Mouse (Mus musculus): ENCODE measurements around the gene Ezr. TPM values are rescaled to one million over a fixed set of nuclear protein-coding genes. Genes with fewer than 3 reads are reported as not detected.

Ezr gene
- polyA plus RNA-seq, 1 experiment, result 10.2 TPM

- no peaks in the 10 kb centered on the region for H3K9me3 ChIP-seq (ENCODE audit: control insufficient read depth, low read length)
- no peak for TF ChIP-seq TAL1 (IDR thresholded peaks at IDR 0.05; ENCODE audit: low read length)
- no peak for TF ChIP-seq GATA1 (IDR thresholded peaks at IDR 0.05; ENCODE audit: low read length)
- no peak overlapping the region for H3K4me3 ChIP-seq (replicated peaks)
- peaks cover 2% of the 10 kb centered on the region; the same call in 1 of the 2 replicates for H3K4me1 ChIP-seq (ENCODE audit: control insufficient read depth)
- H3K36me3 ChIP-seq (ENCODE audit: control insufficient read depth), result peaks cover 100% of the 10 kb centered on the region
- H3K27me3 ChIP-seq (ENCODE audit: control insufficient read depth), result no peaks in the 10 kb centered on the region
Observed at GRCm38 (mm10) chr17:6743039-6743575, 39.5 kb downstream of the Ezr start.

- no peaks in the 10 kb centered on the region for H3K9me3 ChIP-seq (ENCODE audit: control insufficient read depth, low read length)
- TF ChIP-seq TAL1 (IDR thresholded peaks at IDR 0.05; ENCODE audit: low read length), result no peak
- no peak for TF ChIP-seq GATA1 (IDR thresholded peaks at IDR 0.05; ENCODE audit: low read length)
- no peak overlapping the region for H3K4me3 ChIP-seq (replicated peaks)
- H3K36me3 ChIP-seq (ENCODE audit: control insufficient read depth), result peaks cover 100% of the 10 kb centered on the region
- no peaks in the 10 kb centered on the region for H3K27me3 ChIP-seq (ENCODE audit: control insufficient read depth)
- H3K4me1 ChIP-seq (ENCODE audit: control insufficient read depth), result peaks cover 2% of the 10 kb centered on the region; the same call in 1 of the 2 replicates
Observed at GRCm38 (mm10) chr17:6742083-6743038, 40.2 kb downstream of the Ezr start.

- no peaks in the 10 kb centered on the region for H3K27me3 ChIP-seq (ENCODE audit: control insufficient read depth)
- H3K9me3 ChIP-seq (ENCODE audit: control insufficient read depth, low read length), result no peaks in the 10 kb centered on the region
- H3K4me3 ChIP-seq (replicated peaks), result no peak overlapping the region
- peaks cover 90% of the 10 kb centered on the region for H3K36me3 ChIP-seq (ENCODE audit: control insufficient read depth)
- H3K4me1 ChIP-seq (ENCODE audit: control insufficient read depth), result peaks cover 2% of the 10 kb centered on the region; the same call in 1 of the 2 replicates
- TF ChIP-seq GATA1 (IDR thresholded peaks at IDR 0.05; ENCODE audit: low read length) (no peak), TAL1 (IDR thresholded peaks at IDR 0.05; ENCODE audit: low read length) (no peak)
Observed at GRCm38 (mm10) chr17:6741271-6741670, 41.3 kb downstream of the Ezr start.

- TF ChIP-seq GATA1 (IDR thresholded peaks at IDR 0.05; ENCODE audit: low read length), result no peak
- TF ChIP-seq TAL1 (IDR thresholded peaks at IDR 0.05; ENCODE audit: low read length), result no peak
- Histone ChIP-seq H3K4me3 (replicated peaks) (no peak overlapping the region), H3K36me3 (ENCODE audit: control insufficient read depth) (peaks cover 82% of the 10 kb centered on the region), H3K27me3 (ENCODE audit: control insufficient read depth) (no peaks in the 10 kb centered on the region), H3K4me1 (ENCODE audit: control insufficient read depth) (peaks cover 2% of the 10 kb centered on the region; the same call in 1 of the 2 replicates), H3K9me3 (ENCODE audit: control insufficient read depth, low read length) (no peaks in the 10 kb centered on the region)
Observed at GRCm38 (mm10) chr17:6740331-6741170, 42.0 kb downstream of the Ezr start.

GRCm38 (mm10) chr17:6739756-6740155, 42.8 kb downstream of the Ezr start:
- no peaks in the 10 kb centered on the region for H3K27me3 ChIP-seq (ENCODE audit: control insufficient read depth)
- peaks cover 74% of the 10 kb centered on the region for H3K36me3 ChIP-seq (ENCODE audit: control insufficient read depth)
- H3K4me1 ChIP-seq (ENCODE audit: control insufficient read depth), result peaks cover 2% of the 10 kb centered on the region; the same call in 1 of the 2 replicates
- H3K9me3 ChIP-seq (ENCODE audit: control insufficient read depth, low read length), result no peaks in the 10 kb centered on the region
- no peak overlapping the region for H3K4me3 ChIP-seq (replicated peaks)
- TF ChIP-seq TAL1 (IDR thresholded peaks at IDR 0.05; ENCODE audit: low read length), result no peak
- no peak for TF ChIP-seq GATA1 (IDR thresholded peaks at IDR 0.05; ENCODE audit: low read length)

GRCm38 (mm10) chr17:6739266-6739665, 43.3 kb downstream of the Ezr start:
- H3K4me3 ChIP-seq (replicated peaks), result no peak overlapping the region
- no peak for TF ChIP-seq TAL1 (IDR thresholded peaks at IDR 0.05; ENCODE audit: low read length)
- TF ChIP-seq GATA1 (IDR thresholded peaks at IDR 0.05; ENCODE audit: low read length), result no peak
- no peaks in the 10 kb centered on the region for H3K9me3 ChIP-seq (ENCODE audit: control insufficient read depth, low read length)
- peaks cover 2% of the 10 kb centered on the region; the same call in 1 of the 2 replicates for H3K4me1 ChIP-seq (ENCODE audit: control insufficient read depth)
- H3K36me3 ChIP-seq (ENCODE audit: control insufficient read depth), result peaks cover 70% of the 10 kb centered on the region
- no peaks in the 10 kb centered on the region for H3K27me3 ChIP-seq (ENCODE audit: control insufficient read depth)

- Histone ChIP-seq H3K4me1 (ENCODE audit: control insufficient read depth) (peaks cover 2% of the 10 kb centered on the region; the same call in 1 of the 2 replicates), H3K9me3 (ENCODE audit: control insufficient read depth, low read length) (no peaks in the 10 kb centered on the region), H3K4me3 (replicated peaks) (no peak overlapping the region), H3K36me3 (ENCODE audit: control insufficient read depth) (peaks cover 65% of the 10 kb centered on the region), H3K27me3 (ENCODE audit: control insufficient read depth) (no peaks in the 10 kb centered on the region)
- TF ChIP-seq TAL1 (IDR thresholded peaks at IDR 0.05; ENCODE audit: low read length) (no peak), GATA1 (IDR thresholded peaks at IDR 0.05; ENCODE audit: low read length) (no peak)
Observed at GRCm38 (mm10) chr17:6738836-6739235, 43.7 kb downstream of the Ezr start.

GRCm38 (mm10) chr17:6737273-6737997, 45.1 kb downstream of the Ezr start:
- H3K36me3 ChIP-seq (ENCODE audit: control insufficient read depth), result peaks cover 51% of the 10 kb centered on the region

More at GRCm38 (mm10) chr17:6737273-6737997, 45.1 kb downstream of the Ezr start:
- Histone ChIP-seq H3K9me3 (ENCODE audit: control insufficient read depth, low read length) (no peaks in the 10 kb centered on the region), H3K27me3 (ENCODE audit: control insufficient read depth) (no peaks in the 10 kb centered on the region), H3K4me1 (ENCODE audit: control insufficient read depth) (no peaks in the 10 kb centered on the region), H3K4me3 (replicated peaks) (no peak overlapping the region)
- TF ChIP-seq TAL1 (IDR thresholded peaks at IDR 0.05; ENCODE audit: low read length), result no peak
- no peak for TF ChIP-seq GATA1 (IDR thresholded peaks at IDR 0.05; ENCODE audit: low read length)
